Mouse (Mus musculus): ENCODE measurements around the gene Cd320. TPM values are rescaled to one million over a fixed set of nuclear protein-coding genes. Genes with fewer than 3 reads are reported as not detected.

Gene Cd320
- polyA plus RNA-seq, 1 experiment from 2014 or later: 73.7 TPM

DNA sequence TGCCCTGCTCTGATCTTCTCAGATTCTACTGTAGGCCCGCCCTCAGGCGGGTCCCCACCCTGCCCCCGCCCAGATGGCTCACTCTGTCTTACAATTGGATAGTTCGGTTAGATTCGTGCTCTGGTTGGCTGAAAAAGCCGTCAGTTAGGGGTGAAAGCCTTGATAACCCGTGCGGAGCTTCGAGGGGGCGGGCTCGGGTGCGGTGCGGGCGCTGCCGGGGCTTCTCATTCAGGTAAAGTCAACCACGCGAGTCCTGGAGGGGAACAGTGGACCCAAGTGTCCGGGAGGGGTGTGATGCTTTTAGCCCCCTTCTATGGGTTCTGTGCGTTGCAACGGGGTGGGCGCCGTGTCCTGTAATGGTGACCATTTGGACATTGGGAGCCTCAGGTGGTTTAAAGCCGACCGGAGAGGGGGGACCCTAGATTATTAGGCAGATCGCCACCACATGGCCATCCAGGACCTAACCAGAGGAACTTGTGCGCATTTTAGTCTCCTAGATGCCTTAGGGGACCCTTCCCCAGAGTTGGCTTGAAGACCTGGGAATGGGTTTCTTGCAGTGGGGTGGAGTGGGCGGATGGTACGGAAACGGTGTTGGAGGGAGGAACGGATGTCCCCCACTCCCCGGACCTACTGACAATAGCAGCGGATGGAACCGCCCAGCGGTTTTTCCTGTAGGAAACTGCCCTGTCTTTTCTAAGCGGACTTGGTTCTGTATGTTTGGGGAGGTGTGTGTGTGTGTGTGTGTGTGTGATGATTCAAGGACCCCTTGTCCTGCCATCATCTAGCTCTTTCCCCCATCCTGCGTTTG, 32.4 kb upstream of the Cd320 start, which contains the start of gene Kank3:
Gene Kank3, plus strand, starts transcription at position 186 of the 808 bp plus-strand sequence.
- WGBS: 1% methylated on average over 36 of the region's 36 CpGs
- no peaks in the 10 kb centered on the region for H3K4me1 ChIP-seq (replicated peaks; ENCODE audit: control insufficient read depth, insufficient read depth, low read length)
- ATAC-seq (ENCODE audit: low FRiP score) (peak; percentile 98), DNase-seq (ENCODE audit: low spot score) (peak; percentile 94)
- 0 out of 2 replicates have a peak within 1 kb of the TSS, but pooled peaks have one; percentile 1 for H3K9ac ChIP-seq (ENCODE audit: low read depth, low read length)
- H3K27me3 ChIP-seq (ENCODE audit: control insufficient read depth, insufficient read depth, low read length): peaks cover 6% of the 10 kb centered on the region
- peak within 1 kb of the TSS; percentile 49 for H3K4me3 ChIP-seq (ENCODE audit: low read depth, low read length)
- no peaks in the 10 kb centered on the region for H3K36me3 ChIP-seq (ENCODE audit: control insufficient read depth, insufficient read depth, low read length)
- H3K4me2 ChIP-seq (replicated peaks; ENCODE audit: low read depth, low read length): peak within 1 kb of the TSS; percentile 71
- no peak within 1 kb of the TSS for H3K27ac ChIP-seq (ENCODE audit: low read depth, low read length)
- no peaks in the 10 kb centered on the region for H3K9me3 ChIP-seq (ENCODE audit: control insufficient read depth, low read length)

DNA sequence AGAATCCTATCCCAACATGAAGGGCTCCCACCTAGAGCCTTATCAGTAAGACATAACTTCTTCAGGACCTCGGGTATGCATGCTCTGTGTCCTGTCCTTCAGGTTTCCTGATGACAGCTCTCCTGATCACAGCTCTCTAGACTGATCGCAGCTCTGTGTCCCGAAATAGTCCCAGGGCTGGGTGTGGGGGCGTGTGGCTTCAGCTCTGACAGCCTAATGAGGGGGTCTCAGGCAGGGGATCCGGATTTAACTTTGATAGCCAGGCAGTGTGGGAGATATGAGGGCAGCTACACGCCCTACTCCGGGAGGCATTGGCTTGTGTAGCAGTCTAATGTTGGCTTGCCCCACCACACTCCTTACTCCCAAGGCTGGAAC, 31.8 kb upstream of the Cd320 start:
- no peaks in the 10 kb centered on the region for H3K36me3 ChIP-seq (ENCODE audit: control insufficient read depth, insufficient read depth, low read length)
- H3K4me1 ChIP-seq (replicated peaks; ENCODE audit: control insufficient read depth, insufficient read depth, low read length): no peaks in the 10 kb centered on the region
- no peak overlapping the region for H3K9ac ChIP-seq (ENCODE audit: low read depth, low read length)
- 33% methylated on average over 7 of the region's 7 CpGs for WGBS
- no peak for DNase-seq (ENCODE audit: low spot score)
- peak overlapping the region; percentile 71; the same call in 1 of the 2 replicates for H3K4me2 ChIP-seq (replicated peaks; ENCODE audit: low read depth, low read length)
- no peak overlapping the region for H3K27ac ChIP-seq (ENCODE audit: low read depth, low read length)
- peak overlapping the region; percentile 49 for H3K4me3 ChIP-seq (ENCODE audit: low read depth, low read length)
- H3K9me3 ChIP-seq (ENCODE audit: control insufficient read depth, low read length): no peaks in the 10 kb centered on the region
- H3K27me3 ChIP-seq (ENCODE audit: control insufficient read depth, insufficient read depth, low read length): peaks cover 6% of the 10 kb centered on the region
- no peak for ATAC-seq (ENCODE audit: low FRiP score)

DNA sequence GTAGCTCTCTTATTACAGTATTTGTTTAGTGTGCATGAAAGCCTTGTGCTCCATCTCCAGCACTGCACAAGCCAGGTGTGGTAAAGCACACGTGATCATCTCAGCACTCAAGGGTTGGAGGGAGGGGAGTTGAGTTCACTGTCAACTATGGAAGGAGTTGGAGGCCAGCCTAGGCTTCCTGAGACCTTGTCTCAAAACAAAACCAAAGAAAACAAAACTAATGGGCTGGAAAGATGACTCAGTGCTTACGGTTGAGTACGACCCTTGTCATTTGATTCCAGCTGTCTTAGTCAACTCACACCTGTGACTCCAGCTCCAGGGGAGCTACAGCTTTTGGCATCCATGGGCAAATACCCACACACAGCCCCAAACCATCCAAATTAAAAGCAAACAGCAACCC, 30.4 kb upstream of the Cd320 start:
- DNase-seq (ENCODE audit: low spot score) (no peak), ATAC-seq (ENCODE audit: low FRiP score) (no peak)
- Histone ChIP-seq H3K36me3 (ENCODE audit: control insufficient read depth, insufficient read depth, low read length) (no peaks in the 10 kb centered on the region), H3K4me3 (ENCODE audit: low read depth, low read length) (no peak overlapping the region), H3K27me3 (ENCODE audit: control insufficient read depth, insufficient read depth, low read length) (peaks cover 6% of the 10 kb centered on the region), H3K4me1 (replicated peaks; ENCODE audit: control insufficient read depth, insufficient read depth, low read length) (0 out of 2 replicates have a peak, but pooled peaks cover 4% of the 10 kb centered on the region), H3K27ac (ENCODE audit: low read depth, low read length) (no peak overlapping the region), H3K4me2 (replicated peaks; ENCODE audit: low read depth, low read length) (no peak overlapping the region), H3K9me3 (ENCODE audit: control insufficient read depth, low read length) (no peaks in the 10 kb centered on the region), H3K9ac (ENCODE audit: low read depth, low read length) (no peak overlapping the region)
- whole genome bisulfite sequencing: 65% methylated on average over 3 of the region's 3 CpGs

- 68% methylated on average over 4 of the region's 4 CpGs for WGBS
- Histone ChIP-seq H3K4me2 (replicated peaks; ENCODE audit: low read depth, low read length) (no peak overlapping the region), H3K9me3 (ENCODE audit: control insufficient read depth, low read length) (no peaks in the 10 kb centered on the region), H3K27me3 (ENCODE audit: control insufficient read depth, insufficient read depth, low read length) (peaks cover 6% of the 10 kb centered on the region), H3K4me3 (ENCODE audit: low read depth, low read length) (no peak overlapping the region), H3K36me3 (ENCODE audit: control insufficient read depth, insufficient read depth, low read length) (no peaks in the 10 kb centered on the region), H3K9ac (ENCODE audit: low read depth, low read length) (no peak overlapping the region), H3K27ac (ENCODE audit: low read depth, low read length) (no peak overlapping the region), H3K4me1 (replicated peaks; ENCODE audit: control insufficient read depth, insufficient read depth, low read length) (peaks cover 5% of the 10 kb centered on the region)
- no peak for DNase-seq (ENCODE audit: low spot score)
- no peak for ATAC-seq (ENCODE audit: low FRiP score)
These were observed 29.9 kb upstream of the Cd320 start for GRCm38 (mm10) chr17:33812990-33813389.

DNA sequence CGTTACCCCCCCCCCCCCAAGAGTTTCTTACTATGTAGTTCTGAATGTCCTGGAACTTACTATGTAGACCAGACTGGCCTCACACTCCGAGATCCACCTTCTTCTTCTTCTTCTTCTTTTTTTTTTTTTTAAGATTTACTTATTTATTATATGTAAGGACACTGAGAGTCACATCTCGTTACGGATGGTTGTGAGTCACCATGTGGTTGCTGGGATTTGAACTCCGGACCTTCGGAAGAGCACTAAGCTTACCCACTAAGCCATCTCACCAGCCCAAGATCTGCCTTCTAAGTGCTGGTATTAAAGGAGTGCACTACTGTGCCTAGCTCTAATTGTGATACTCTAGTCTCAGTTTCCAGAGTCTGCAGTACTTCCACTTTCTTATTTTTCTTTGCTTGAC, 27.5 kb upstream of the Cd320 start:
- Histone ChIP-seq H3K4me2 (replicated peaks; ENCODE audit: low read depth, low read length) (no peak overlapping the region), H3K4me3 (ENCODE audit: low read depth, low read length) (no peak overlapping the region), H3K4me1 (replicated peaks; ENCODE audit: control insufficient read depth, insufficient read depth, low read length) (peaks cover 7% of the 10 kb centered on the region), H3K36me3 (ENCODE audit: control insufficient read depth, insufficient read depth, low read length) (peaks cover 3% of the 10 kb centered on the region; the same call in 1 of the 2 replicates), H3K9me3 (ENCODE audit: control insufficient read depth, low read length) (no peaks in the 10 kb centered on the region), H3K27ac (ENCODE audit: low read depth, low read length) (no peak overlapping the region), H3K9ac (ENCODE audit: low read depth, low read length) (no peak overlapping the region), H3K27me3 (ENCODE audit: control insufficient read depth, insufficient read depth, low read length) (peaks cover 6% of the 10 kb centered on the region)
- WGBS: 94% methylated on average over 6 of the region's 6 CpGs
- ATAC-seq (ENCODE audit: low FRiP score) (no peak), DNase-seq (ENCODE audit: low spot score) (no peak)

- Histone ChIP-seq H3K27ac (ENCODE audit: low read depth, low read length) (no peak overlapping the region), H3K4me3 (ENCODE audit: low read depth, low read length) (peak overlapping the region; percentile 53), H3K27me3 (ENCODE audit: control insufficient read depth, insufficient read depth, low read length) (no peaks in the 10 kb centered on the region), H3K9me3 (ENCODE audit: control insufficient read depth, low read length) (no peaks in the 10 kb centered on the region), H3K36me3 (ENCODE audit: control insufficient read depth, insufficient read depth, low read length) (peaks cover 3% of the 10 kb centered on the region; the same call in 1 of the 2 replicates), H3K4me1 (replicated peaks; ENCODE audit: control insufficient read depth, insufficient read depth, low read length) (peaks cover 7% of the 10 kb centered on the region), H3K4me2 (replicated peaks; ENCODE audit: low read depth, low read length) (peak overlapping the region; percentile 84), H3K9ac (ENCODE audit: low read depth, low read length) (peak overlapping the region; percentile 75; the same call in 1 of the 2 replicates)
- ATAC-seq (ENCODE audit: low FRiP score) (no peak), DNase-seq (ENCODE audit: low spot score) (no peak)
- 81% methylated on average over 5 of the region's 5 CpGs for WGBS
These were observed 26.3 kb upstream of the Cd320 start for GRCm38 (mm10) chr17:33816612-33817011.

- Histone ChIP-seq H3K9ac (ENCODE audit: low read depth, low read length) (peak overlapping the region; percentile 75), H3K27me3 (ENCODE audit: control insufficient read depth, insufficient read depth, low read length) (no peaks in the 10 kb centered on the region), H3K4me3 (ENCODE audit: low read depth, low read length) (peak overlapping the region; percentile 53), H3K27ac (ENCODE audit: low read depth, low read length) (peak overlapping the region; percentile 86), H3K4me2 (replicated peaks; ENCODE audit: low read depth, low read length) (peak overlapping the region; percentile 84), H3K36me3 (ENCODE audit: control insufficient read depth, insufficient read depth, low read length) (peaks cover 3% of the 10 kb centered on the region; the same call in 1 of the 2 replicates), H3K4me1 (replicated peaks; ENCODE audit: control insufficient read depth, insufficient read depth, low read length) (peaks cover 7% of the 10 kb centered on the region), H3K9me3 (ENCODE audit: control insufficient read depth, low read length) (no peaks in the 10 kb centered on the region)
- DNase-seq (ENCODE audit: low spot score) (peak; percentile 96), ATAC-seq (ENCODE audit: low FRiP score) (peak; percentile 96)
- under 1% methylated on average over 89 of the region's 89 CpGs for WGBS
These were observed 25.5 kb upstream of the Cd320 start for GRCm38 (mm10) chr17:33817184-33817968.

GRCm38 (mm10) chr17:33817969-33818643, 24.8 kb upstream of the Cd320 start:
- Histone ChIP-seq H3K4me1 (replicated peaks; ENCODE audit: control insufficient read depth, insufficient read depth, low read length) (peaks cover 7% of the 10 kb centered on the region), H3K9me3 (ENCODE audit: control insufficient read depth, low read length) (no peaks in the 10 kb centered on the region), H3K4me3 (ENCODE audit: low read depth, low read length) (peak overlapping the region; percentile 53), H3K27ac (ENCODE audit: low read depth, low read length) (peak overlapping the region; percentile 86), H3K4me2 (replicated peaks; ENCODE audit: low read depth, low read length) (peak overlapping the region; percentile 84), H3K36me3 (ENCODE audit: control insufficient read depth, insufficient read depth, low read length) (peaks cover 3% of the 10 kb centered on the region; the same call in 1 of the 2 replicates), H3K27me3 (ENCODE audit: control insufficient read depth, insufficient read depth, low read length) (no peaks in the 10 kb centered on the region), H3K9ac (ENCODE audit: low read depth, low read length) (peak overlapping the region; percentile 75)
- ATAC-seq (ENCODE audit: low FRiP score) (peak; percentile 69), DNase-seq (ENCODE audit: low spot score) (no peak)
- WGBS: 19% methylated on average over 33 of the region's 33 CpGs
